Mouse (Mus musculus) hindbrain, embryonic 13.5 days (tissue): ENCODE results near the gene Dlst. TPM values are rescaled to one million over a fixed set of nuclear protein-coding genes. Genes with fewer than 3 reads are reported as not detected.

Source experiments
- ATAC-seq: fragments of 200-750 bp; cut with Nextera tagmentation; 2 replicates; pipeline ENCODE4 v1.8.0; 2017; ENCODE audit warnings: moderate TSS enrichment; ENCODE audit not compliant: low FRiP score
- H3K27ac ChIP-seq: fragments of 300-500 bp; sonication (generic); 2 replicates; pipeline ENCODE4 v1.5.1; 2015; ENCODE audit warnings: inconsistent platforms, mild to moderate bottlenecking, moderate library complexity
- H3K27me3 ChIP-seq: fragments of 300-500 bp; sonication (generic); 2 replicates; pipeline ENCODE4 v1.6.1; 2015; ENCODE audit warnings: mild to moderate bottlenecking, inconsistent platforms
- H3K36me3 ChIP-seq: fragments of 300-500 bp; sonication (generic); 2 replicates; pipeline ENCODE4 v1.6.1; 2015; ENCODE audit warnings: mild to moderate bottlenecking, inconsistent platforms
- H3K4me1 ChIP-seq: fragments of 300-500 bp; sonication (generic); replicated peaks from 2 replicates; pipeline ENCODE4 v1.6.1; 2015; ENCODE audit warnings: inconsistent platforms
- H3K4me2 ChIP-seq: fragments of 300-500 bp; sonication (generic); 2 replicates; pipeline ENCODE4 v1.6.1; 2015; ENCODE audit warnings: inconsistent platforms, mild to moderate bottlenecking, moderate library complexity
- H3K4me3 ChIP-seq: fragments of 300-500 bp; sonication (generic); 2 replicates; pipeline ENCODE4 v1.5.1; 2015; ENCODE audit warnings: mild to moderate bottlenecking, inconsistent platforms
- H3K9ac ChIP-seq: fragments of 300-500 bp; sonication (generic); 2 replicates; pipeline ENCODE4 v1.6.1; 2015; ENCODE audit warnings: mild to moderate bottlenecking, inconsistent platforms
- H3K9me3 ChIP-seq: fragments of 300-500 bp; sonication (generic); 2 replicates; pipeline ENCODE4 v1.6.1; 2016; ENCODE audit warnings: inconsistent platforms
- WGBS: fragments of 180-500 bp; shearing (Covaris S2); methylation state at CpG from one replicate; pipeline ENCODE4 v1.1.7; 2015; 5-methylcytosine and 5-hydroxymethylcytosine counted together
- polyA plus RNA-seq: library from polyadenylated mRNA; unstranded; fragments of >200 nt; fragmentation: Nextera tagmentation; extraction: Ambion mirVana; gene quantifications from 2 replicates; pipeline ENCODE4 v1.2.1, GENCODE M21; 2015

The Dlst gene
- polyA plus RNA-seq, 1 experiment from 2014 or later = 107 TPM

GRCm38 (mm10) chr12:85101521-85102106, 9.0 kb upstream of the Dlst start:
- WGBS = 79% methylated on average over 5 of the region's 5 CpGs
- H3K4me1 ChIP-seq = peaks cover 16% of the 10 kb centered on the region; the same call in 1 of the 2 replicates
- H3K36me3 ChIP-seq = no peaks in the 10 kb centered on the region
- no peak overlapping the region for H3K27ac ChIP-seq
- no peak overlapping the region for H3K4me2 ChIP-seq
- no peaks in the 10 kb centered on the region for H3K9me3 ChIP-seq
- H3K4me3 ChIP-seq = no peak overlapping the region
- no peak for ATAC-seq
- no peaks in the 10 kb centered on the region for H3K27me3 ChIP-seq
- no peak overlapping the region for H3K9ac ChIP-seq

- ATAC-seq = no peak
- Histone ChIP-seq H3K36me3 (no peaks in the 10 kb centered on the region), H3K4me3 (no peak overlapping the region), H3K4me2 (no peak overlapping the region), H3K27me3 (no peaks in the 10 kb centered on the region), H3K4me1 (peaks cover 17% of the 10 kb centered on the region; the same call in 1 of the 2 replicates), H3K9ac (no peak overlapping the region), H3K27ac (no peak overlapping the region), H3K9me3 (no peaks in the 10 kb centered on the region)
- 81% methylated on average over 8 of the region's 8 CpGs for WGBS
Measured at GRCm38 (mm10) chr12:85103096-85103495, 7.5 kb upstream of the Dlst start.

GRCm38 (mm10) chr12:85104789-85105188, 5.8 kb upstream of the Dlst start:
- H3K27ac ChIP-seq = no peak overlapping the region
- H3K36me3 ChIP-seq = no peaks in the 10 kb centered on the region
- H3K9me3 ChIP-seq = no peaks in the 10 kb centered on the region
- no peak for ATAC-seq
- H3K27me3 ChIP-seq = no peaks in the 10 kb centered on the region
- no peak overlapping the region for H3K4me3 ChIP-seq
- WGBS = 86% methylated on average over 8 of the region's 8 CpGs
- H3K4me1 ChIP-seq = peaks cover 23% of the 10 kb centered on the region
- H3K9ac ChIP-seq = no peak overlapping the region
- no peak overlapping the region for H3K4me2 ChIP-seq

- Histone ChIP-seq H3K27ac (no peak overlapping the region), H3K4me3 (no peak overlapping the region), H3K27me3 (no peaks in the 10 kb centered on the region), H3K9ac (0 out of 2 replicates have a peak overlapping the region, but pooled peaks have one; percentile 53), H3K4me2 (peak overlapping the region; percentile 29; the same call in 1 of the 2 replicates), H3K9me3 (no peaks in the 10 kb centered on the region), H3K36me3 (no peaks in the 10 kb centered on the region), H3K4me1 (peaks cover 21% of the 10 kb centered on the region)
- 2% methylated on average over 8 of the region's 8 CpGs for WGBS
- ATAC-seq = no peak
Measured at GRCm38 (mm10) chr12:85106292-85106691, 4.3 kb upstream of the Dlst start.

GRCm38 (mm10) chr12:85108643-85109042, 2.0 kb upstream of the Dlst start:
- no peaks in the 10 kb centered on the region for H3K27me3 ChIP-seq
- H3K4me2 ChIP-seq = no peak overlapping the region
- 84% methylated on average over 3 of the region's 3 CpGs for WGBS
- no peaks in the 10 kb centered on the region for H3K9me3 ChIP-seq
- H3K9ac ChIP-seq = no peak overlapping the region
- no peaks in the 10 kb centered on the region; the same call in 1 of the 2 replicates for H3K36me3 ChIP-seq
- peaks cover 42% of the 10 kb centered on the region for H3K4me1 ChIP-seq
- H3K27ac ChIP-seq = no peak overlapping the region
- no peak for ATAC-seq
- H3K4me3 ChIP-seq = no peak overlapping the region

- WGBS = 65% methylated on average over 4 of the region's 4 CpGs
- no peak overlapping the region for H3K27ac ChIP-seq
- 0 out of 2 replicates have a peak overlapping the region, but pooled peaks have one; percentile 35 for H3K9ac ChIP-seq
- H3K4me2 ChIP-seq = peak overlapping the region; percentile 94; the same call in 1 of the 2 replicates
- H3K27me3 ChIP-seq = no peaks in the 10 kb centered on the region
- no peak for ATAC-seq
- peaks cover 42% of the 10 kb centered on the region for H3K4me1 ChIP-seq
- no peaks in the 10 kb centered on the region for H3K9me3 ChIP-seq
- no peak overlapping the region for H3K4me3 ChIP-seq
- H3K36me3 ChIP-seq = no peaks in the 10 kb centered on the region; the same call in 1 of the 2 replicates
Measured at GRCm38 (mm10) chr12:85109426-85109825, 1.2 kb upstream of the Dlst start.

- H3K4me3 ChIP-seq = peak overlapping the region; percentile 100
- ATAC-seq = peak; percentile 65; the same call in 1 of the 2 replicates
- H3K4me1 ChIP-seq = peaks cover 42% of the 10 kb centered on the region
- no peaks in the 10 kb centered on the region for H3K9me3 ChIP-seq
- H3K4me2 ChIP-seq = peak overlapping the region; percentile 94
- peaks cover 7% of the 10 kb centered on the region for H3K36me3 ChIP-seq
- H3K27ac ChIP-seq = peak overlapping the region; percentile 87
- no peaks in the 10 kb centered on the region for H3K27me3 ChIP-seq
- H3K9ac ChIP-seq = peak overlapping the region; percentile 98
- 18% methylated on average over 17 of the region's 18 CpGs for WGBS
Measured at GRCm38 (mm10) chr12:85110011-85110697, 479 bp upstream of the Dlst start.

GRCm38 (mm10) chr12:85112550-85113251, 2.1 kb downstream of the Dlst start:
- Histone ChIP-seq H3K27me3 (no peaks in the 10 kb centered on the region), H3K4me3 (no peak overlapping the region), H3K9ac (peak overlapping the region; percentile 98; the same call in 1 of the 2 replicates), H3K9me3 (no peaks in the 10 kb centered on the region), H3K4me1 (peaks cover 36% of the 10 kb centered on the region), H3K27ac (no peak overlapping the region), H3K4me2 (peak overlapping the region; percentile 94), H3K36me3 (peaks cover 23% of the 10 kb centered on the region)
- WGBS = 91% methylated on average over 7 of the region's 7 CpGs
- ATAC-seq = no peak

- H3K27ac ChIP-seq = no peak overlapping the region
- peaks cover 36% of the 10 kb centered on the region for H3K4me1 ChIP-seq
- WGBS = 94% methylated on average over 3 of the region's 3 CpGs
- H3K27me3 ChIP-seq = no peaks in the 10 kb centered on the region
- no peak for ATAC-seq
- peaks cover 26% of the 10 kb centered on the region for H3K36me3 ChIP-seq
- no peaks in the 10 kb centered on the region for H3K9me3 ChIP-seq
- no peak overlapping the region for H3K4me3 ChIP-seq
- H3K9ac ChIP-seq = no peak overlapping the region
- H3K4me2 ChIP-seq = no peak overlapping the region
Measured at GRCm38 (mm10) chr12:85113337-85113736, 2.7 kb downstream of the Dlst start.

GRCm38 (mm10) chr12:85113917-85114316, 3.3 kb downstream of the Dlst start:
- Histone ChIP-seq H3K4me2 (no peak overlapping the region), H3K4me1 (peaks cover 36% of the 10 kb centered on the region), H3K9me3 (no peaks in the 10 kb centered on the region), H3K36me3 (peaks cover 32% of the 10 kb centered on the region), H3K27me3 (no peaks in the 10 kb centered on the region), H3K27ac (no peak overlapping the region), H3K4me3 (no peak overlapping the region), H3K9ac (no peak overlapping the region)
- 99% methylated on average over 3 of the region's 3 CpGs for WGBS
- ATAC-seq = no peak

- no peak for ATAC-seq
- no peaks in the 10 kb centered on the region for H3K9me3 ChIP-seq
- H3K4me1 ChIP-seq = peaks cover 24% of the 10 kb centered on the region
- H3K4me3 ChIP-seq = no peak overlapping the region
- 90% methylated on average over 7 of the region's 7 CpGs for WGBS
- H3K36me3 ChIP-seq = peaks cover 49% of the 10 kb centered on the region
- H3K27me3 ChIP-seq = no peaks in the 10 kb centered on the region
- H3K4me2 ChIP-seq = no peak overlapping the region
- no peak overlapping the region for H3K27ac ChIP-seq
- H3K9ac ChIP-seq = no peak overlapping the region
Measured at GRCm38 (mm10) chr12:85115678-85116077, 5.0 kb downstream of the Dlst start.

- WGBS = 88% methylated on average over 9 of the region's 9 CpGs
- Histone ChIP-seq H3K27me3 (no peaks in the 10 kb centered on the region), H3K4me2 (no peak overlapping the region), H3K4me3 (no peak overlapping the region), H3K36me3 (peaks cover 79% of the 10 kb centered on the region), H3K4me1 (no peaks in the 10 kb centered on the region), H3K27ac (no peak overlapping the region), H3K9ac (no peak overlapping the region), H3K9me3 (no peaks in the 10 kb centered on the region)
- ATAC-seq = no peak
Measured at GRCm38 (mm10) chr12:85121806-85122459, 11.3 kb downstream of the Dlst start.
